Mouse (Mus musculus) E14TG2a.4 (cell line): ENCODE measurements around the gene Rab13.

Experiments
- H3K27me3 ChIP-seq: 2 replicates; pipeline ENCODE4 v1.6.1; 2014; ENCODE audit warnings: low read length, control low read depth; ENCODE audit not compliant: insufficient read depth
- H3K36me3 ChIP-seq: 2 replicates; pipeline ENCODE4 v1.6.1; 2014; ENCODE audit warnings: low read length, control low read depth; ENCODE audit not compliant: insufficient read depth
- H3K4me1 ChIP-seq: replicated peaks from 2 replicates; pipeline ENCODE4 v1.6.1; 2014; ENCODE audit warnings: low read depth, low read length, control low read depth
- H3K4me3 ChIP-seq: replicated peaks from 2 replicates; pipeline ENCODE4 v1.5.1; 2014; ENCODE audit warnings: mild to moderate bottlenecking, low read length
- H3K9me3 ChIP-seq: 2 replicates; pipeline ENCODE4 v1.6.1; 2014; ENCODE audit warnings: low read length, control low read depth
- CTCF ChIP-seq: conservative IDR thresholded peaks from 2 replicates; pipeline ENCODE4 v1.5.1; 2014; ENCODE audit warnings: low read length
- NANOG ChIP-seq: IDR thresholded peaks from 2 replicates; pipeline ENCODE4 v1.6.1; 2014; ENCODE audit warnings: borderline replicate concordance, low read length, mixed read lengths
- POU5F1 ChIP-seq: IDR thresholded peaks from 2 replicates; pipeline ENCODE4 v1.6.1; 2014; ENCODE audit warnings: low read length, borderline replicate concordance

Gene Rab13

DNA sequence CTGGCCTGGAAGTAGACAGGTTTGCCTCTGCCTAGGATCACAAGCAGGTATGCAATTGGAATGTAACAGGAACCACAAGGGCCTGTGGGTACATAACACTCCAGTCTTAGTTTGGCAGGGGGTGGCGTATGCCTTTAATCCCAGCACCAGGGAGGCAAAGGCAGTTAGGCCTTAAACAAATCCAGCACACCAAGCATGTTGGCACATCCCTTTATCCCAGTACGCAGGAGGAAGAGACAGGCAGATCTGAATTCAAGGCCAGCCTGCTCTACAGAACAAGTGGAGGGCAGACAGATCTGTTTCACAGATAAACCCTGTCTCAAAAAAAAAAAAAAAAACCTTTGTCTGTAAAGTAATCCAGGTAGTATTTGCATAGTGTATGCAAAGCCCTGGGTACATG, 4.8 kb upstream of the Rab13 start:
- TF ChIP-seq CTCF: no peak
- TF ChIP-seq POU5F1: no peak
- TF ChIP-seq NANOG: no peak
- Histone ChIP-seq H3K9me3 (no peaks in the 10 kb centered on the region), H3K4me3 (no peak overlapping the region), H3K27me3 (no peaks in the 10 kb centered on the region), H3K36me3 (peaks cover 65% of the 10 kb centered on the region), H3K4me1 (peaks cover 54% of the 10 kb centered on the region)

DNA sequence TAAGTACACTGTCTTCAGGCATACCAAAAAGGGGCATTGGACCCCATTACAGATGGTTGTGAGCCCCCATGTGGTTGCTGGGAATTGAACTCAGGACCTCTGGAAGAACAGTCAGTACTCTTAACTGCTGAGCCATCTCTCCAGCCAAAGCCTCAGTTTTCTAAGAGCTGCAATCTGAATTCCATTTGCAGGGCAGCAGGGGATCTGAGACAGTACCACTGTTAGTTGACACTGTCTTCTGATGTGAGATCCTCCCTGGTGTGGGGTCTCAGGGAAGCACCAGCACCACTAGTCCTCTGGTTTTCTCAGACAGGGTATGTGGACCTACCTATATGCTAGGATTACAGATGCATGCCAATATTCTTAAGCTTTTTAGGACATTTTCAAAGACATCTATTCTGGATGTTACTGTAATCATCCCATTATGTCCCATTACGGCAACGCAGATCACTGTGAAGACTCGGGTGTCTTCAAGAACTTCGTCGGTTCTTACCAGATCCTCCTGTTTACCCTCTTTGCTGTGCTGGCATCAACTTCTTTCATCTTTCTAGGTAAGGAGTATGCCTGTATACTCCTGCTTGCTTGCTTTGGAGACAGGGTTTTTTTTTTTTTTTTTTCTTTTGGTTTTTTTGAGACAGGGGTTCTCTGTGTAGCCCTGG, 3.5 kb upstream of the Rab13 start:
- peaks cover 65% of the 10 kb centered on the region for H3K4me1 ChIP-seq
- no peaks in the 10 kb centered on the region for H3K27me3 ChIP-seq
- no peak for TF ChIP-seq POU5F1
- TF ChIP-seq CTCF: no peak
- TF ChIP-seq NANOG: no peak
- peak overlapping the region; percentile 93 for H3K4me3 ChIP-seq
- peaks cover 65% of the 10 kb centered on the region for H3K36me3 ChIP-seq
- no peaks in the 10 kb centered on the region for H3K9me3 ChIP-seq

DNA sequence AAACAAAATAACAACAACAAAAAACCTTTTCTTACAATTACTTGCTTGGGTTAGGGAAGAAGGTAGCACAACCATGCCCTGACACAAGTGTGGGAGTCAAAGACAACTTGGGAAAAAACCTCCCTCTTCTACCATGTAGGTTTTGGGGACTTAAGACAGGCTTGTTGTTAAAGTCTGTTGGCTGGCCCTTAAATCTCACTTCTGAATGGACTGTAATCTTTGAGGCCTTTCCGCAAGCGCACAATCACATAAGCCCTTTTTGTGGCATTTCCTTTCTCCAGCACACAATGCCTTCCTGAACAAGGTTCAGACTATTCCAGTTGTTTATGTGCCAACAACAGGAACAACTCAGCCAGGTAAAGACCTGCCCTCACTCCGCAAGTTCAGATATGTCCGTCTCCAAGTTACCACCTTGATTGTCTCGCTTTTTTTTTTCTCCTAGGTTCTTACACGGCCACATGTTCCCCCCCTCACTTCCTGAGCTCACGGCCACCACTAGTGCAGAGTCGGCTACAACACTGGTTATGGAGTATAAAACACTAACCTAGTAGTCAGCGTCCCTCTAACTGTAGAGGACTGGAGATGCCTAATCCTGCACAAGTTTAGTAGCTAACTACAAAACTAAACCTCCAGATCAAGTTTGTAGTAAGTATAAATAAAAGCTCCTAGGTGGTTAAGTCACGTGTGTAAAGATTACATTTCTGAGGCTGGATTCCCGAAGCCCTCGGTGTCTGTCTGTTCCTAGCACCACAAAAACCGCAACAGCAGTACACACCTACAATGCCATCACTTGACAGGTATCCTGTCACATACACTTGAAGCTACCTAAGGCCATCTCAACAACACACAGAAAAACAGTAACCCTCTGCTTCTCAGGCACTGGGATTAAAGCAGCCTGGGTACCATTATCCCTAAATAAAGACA, 1.8 kb upstream of the Rab13 start:
- TF ChIP-seq NANOG: no peak
- TF ChIP-seq CTCF: no peak
- TF ChIP-seq POU5F1: no peak
- Histone ChIP-seq H3K4me1 (peaks cover 71% of the 10 kb centered on the region), H3K36me3 (peaks cover 60% of the 10 kb centered on the region), H3K27me3 (no peaks in the 10 kb centered on the region), H3K4me3 (peak overlapping the region; percentile 93), H3K9me3 (no peaks in the 10 kb centered on the region)

DNA sequence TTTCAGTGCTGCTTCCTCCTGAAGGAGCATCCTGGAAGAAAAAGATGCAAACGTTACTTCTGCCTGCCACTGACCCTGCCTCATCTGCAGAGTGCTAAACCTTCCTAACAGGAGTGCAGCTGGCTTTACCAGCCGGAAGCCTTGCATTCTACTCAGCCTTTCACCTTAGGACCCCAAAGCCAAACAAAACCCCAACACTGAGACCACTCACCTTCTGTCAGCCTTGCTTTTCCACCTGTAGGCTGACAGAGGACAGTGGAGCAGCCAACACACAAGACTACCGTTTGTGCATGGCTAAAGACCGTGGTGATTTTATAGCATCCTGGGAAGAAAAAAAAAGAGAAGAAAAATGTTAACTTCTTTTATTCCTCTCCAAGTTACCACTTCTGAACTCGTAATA, 772 bp upstream of the Rab13 start:
- Histone ChIP-seq H3K4me1 (peaks cover 69% of the 10 kb centered on the region), H3K36me3 (peaks cover 54% of the 10 kb centered on the region), H3K27me3 (no peaks in the 10 kb centered on the region), H3K4me3 (peak overlapping the region; percentile 93), H3K9me3 (no peaks in the 10 kb centered on the region)
- TF ChIP-seq NANOG (no peak), CTCF (no peak), POU5F1 (no peak)

DNA sequence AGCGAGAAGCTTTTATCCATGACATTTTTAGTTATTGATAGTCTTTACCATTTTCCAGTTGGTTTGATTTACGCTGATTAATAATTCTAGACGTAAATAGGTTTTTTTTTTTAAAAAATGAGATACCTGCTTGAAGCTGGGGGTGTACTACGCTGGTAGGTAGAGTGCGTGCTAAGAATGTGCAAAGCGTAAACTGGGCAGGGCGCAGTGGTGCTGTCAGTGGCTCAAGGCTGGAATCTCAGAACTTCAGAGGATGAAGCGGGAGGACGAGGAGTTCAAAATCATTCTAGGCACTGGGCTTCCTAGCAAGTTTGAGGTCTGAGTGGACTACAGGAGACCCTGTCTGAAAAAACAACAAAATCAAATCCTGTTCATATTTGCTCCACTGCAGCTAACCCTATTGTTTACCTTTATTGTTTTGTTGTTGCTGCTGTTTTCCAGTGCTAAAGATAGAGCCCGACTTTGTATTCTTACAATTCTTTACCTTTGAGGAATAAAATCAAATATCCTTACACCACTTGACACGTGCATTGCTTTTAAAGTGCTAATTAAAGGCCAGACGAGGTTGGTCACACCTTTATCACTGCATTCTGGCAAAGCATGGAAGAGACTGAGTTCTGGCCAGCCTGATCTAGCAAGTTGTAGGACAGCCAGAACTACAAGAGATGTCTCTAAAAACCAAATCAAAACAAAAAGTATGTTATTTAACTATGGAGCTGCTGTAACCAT, 625 bp downstream of the Rab13 start:
- Histone ChIP-seq H3K4me1 (peaks cover 55% of the 10 kb centered on the region), H3K9me3 (no peaks in the 10 kb centered on the region), H3K27me3 (no peaks in the 10 kb centered on the region), H3K36me3 (peaks cover 40% of the 10 kb centered on the region), H3K4me3 (peak overlapping the region; percentile 93)
- TF ChIP-seq POU5F1 (no peak), CTCF (no peak), NANOG (no peak)

DNA sequence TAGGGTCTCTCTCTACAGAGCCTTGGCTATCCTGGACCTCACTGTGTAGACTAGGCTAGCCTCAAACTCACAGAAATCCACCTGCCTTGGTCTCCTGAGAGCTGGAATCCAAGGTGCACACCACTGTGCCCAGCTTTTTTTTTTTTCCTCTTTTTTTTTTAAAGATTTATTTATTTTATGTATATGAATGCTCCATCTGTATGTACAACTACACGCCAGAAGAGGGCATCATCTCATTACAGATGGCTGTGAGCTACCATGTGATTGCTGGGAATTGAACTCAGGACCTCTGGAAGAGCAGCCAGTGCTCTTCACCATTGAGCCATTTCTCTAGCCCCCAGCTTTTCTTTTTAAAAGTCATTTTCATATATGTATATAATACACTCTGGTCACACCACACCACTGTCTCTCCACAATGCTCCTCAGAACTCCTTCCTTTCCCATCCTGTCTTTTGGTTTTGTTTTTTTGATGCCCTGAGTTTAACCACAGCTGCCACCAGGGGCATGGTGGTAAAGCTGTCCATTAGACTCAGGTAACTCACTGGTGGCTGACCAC, 2.4 kb downstream of the Rab13 start:
- H3K9me3 ChIP-seq: no peaks in the 10 kb centered on the region
- no peaks in the 10 kb centered on the region for H3K27me3 ChIP-seq
- H3K36me3 ChIP-seq: peaks cover 22% of the 10 kb centered on the region
- H3K4me1 ChIP-seq: peaks cover 49% of the 10 kb centered on the region
- TF ChIP-seq CTCF: peak; percentile 3; the same call in 1 of the 2 replicates
- TF ChIP-seq POU5F1: no peak
- no peak overlapping the region for H3K4me3 ChIP-seq

DNA sequence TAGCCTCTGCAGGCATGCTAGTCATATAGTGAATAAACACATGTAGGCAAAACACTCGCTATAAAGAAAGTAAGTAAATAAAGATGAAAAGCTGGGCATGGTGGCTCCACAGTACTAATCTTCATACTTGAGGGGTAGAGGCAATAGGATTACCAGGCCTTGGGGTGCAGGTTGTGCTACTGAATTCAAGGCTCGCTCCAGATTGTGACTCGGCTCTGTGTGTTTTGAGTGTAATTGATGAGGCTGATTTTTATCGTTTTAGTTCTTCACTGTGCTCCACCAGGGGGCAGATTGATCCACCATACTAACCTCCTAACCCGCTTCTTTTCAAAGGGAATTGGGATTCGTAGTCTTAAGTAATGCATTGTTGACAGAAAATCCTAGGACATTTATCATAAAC, 6.6 kb downstream of the Rab13 start:
- TF ChIP-seq CTCF: peak; percentile 56
- no peak for TF ChIP-seq POU5F1
- peak overlapping the region; percentile 74 for H3K4me3 ChIP-seq
- no peaks in the 10 kb centered on the region for H3K9me3 ChIP-seq
- peaks cover 3% of the 10 kb centered on the region; the same call in 1 of the 2 replicates for H3K27me3 ChIP-seq
- H3K4me1 ChIP-seq: peaks cover 52% of the 10 kb centered on the region
- H3K36me3 ChIP-seq: no peaks in the 10 kb centered on the region

DNA sequence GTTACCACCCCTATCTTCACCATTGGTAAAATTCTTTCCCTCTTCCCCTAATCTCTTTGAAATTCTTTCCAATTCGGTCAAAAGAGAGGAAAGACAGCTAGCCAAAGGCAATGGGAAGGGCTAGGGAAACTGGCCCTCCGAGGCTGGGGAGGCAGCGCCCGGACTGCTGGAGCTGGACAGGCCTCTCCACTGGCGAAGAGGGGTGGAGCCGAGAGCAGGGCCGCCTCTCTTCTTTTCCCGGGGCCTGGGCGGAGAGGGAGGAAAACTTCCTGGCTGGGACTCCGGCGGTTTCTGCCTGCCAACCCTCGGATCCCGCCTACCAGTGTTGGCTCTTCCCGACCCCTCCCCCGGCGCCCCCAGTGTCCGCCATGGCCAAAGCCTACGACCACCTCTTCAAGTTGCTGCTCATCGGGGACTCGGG, 7.0 kb downstream of the Rab13 start:
- peaks cover 52% of the 10 kb centered on the region for H3K4me1 ChIP-seq
- peak overlapping the region; percentile 74 for H3K4me3 ChIP-seq
- H3K27me3 ChIP-seq: peaks cover 3% of the 10 kb centered on the region; the same call in 1 of the 2 replicates
- TF ChIP-seq NANOG: no peak
- no peak; the same call in 1 of the 2 replicates for TF ChIP-seq CTCF
- TF ChIP-seq POU5F1: no peak
- no peaks in the 10 kb centered on the region for H3K9me3 ChIP-seq
- H3K36me3 ChIP-seq: no peaks in the 10 kb centered on the region
